Mouse (Mus musculus) forebrain, postnatal 0 days (tissue): Measurements from ENCODE around the gene Slc51b. TPM values are rescaled to one million over a fixed set of nuclear protein-coding genes. Genes with fewer than 3 reads are reported as not detected.

Source experiments
- ATAC-seq: fragments of 200-750 bp; cut with Nextera tagmentation; 2 replicates; pipeline ENCODE4 v1.8.0; 2017; ENCODE audit warnings: mild to moderate bottlenecking, moderate library complexity
- DNase-seq: peaks from one replicate; pipeline ENCODE4 v3.0.0-alpha.2; 2015
- H3K27ac ChIP-seq: fragments of 300-500 bp; sonication (generic); 2 replicates; pipeline ENCODE4 v1.5.1; 2014; ENCODE audit warnings: low read depth, mild to moderate bottlenecking, antibody characterized with exemption, low read length, moderate library complexity, mixed read lengths
- H3K27me3 ChIP-seq: fragments of 300-500 bp; sonication (generic); 2 replicates; pipeline ENCODE4 v1.6.1; 2014; ENCODE audit warnings: mild to moderate bottlenecking, low read length, mixed read lengths; ENCODE audit not compliant: insufficient read depth
- H3K36me3 ChIP-seq: fragments of 300-500 bp; sonication (generic); 2 replicates; pipeline ENCODE4 v1.6.1; 2014; ENCODE audit warnings: mild to moderate bottlenecking, moderate library complexity; ENCODE audit not compliant: insufficient read depth
- H3K4me1 ChIP-seq: fragments of 300-500 bp; sonication (generic); 2 replicates; pipeline ENCODE4 v1.6.1; 2014; ENCODE audit warnings: antibody characterized with exemption; ENCODE audit not compliant: insufficient read depth
- H3K4me2 ChIP-seq: fragments of 300-500 bp; sonication (generic); 2 replicates; pipeline ENCODE4 v1.6.1; 2014; ENCODE audit warnings: low read depth, mild to moderate bottlenecking, moderate library complexity
- H3K4me3 ChIP-seq: fragments of 300-500 bp; sonication (generic); 2 replicates; pipeline ENCODE4 v1.5.1; 2014; ENCODE audit warnings: low read depth, low read length, mixed read lengths
- H3K9ac ChIP-seq: fragments of 300-500 bp; sonication (generic); 2 replicates; pipeline ENCODE4 v1.6.1; 2014; ENCODE audit warnings: mild to moderate bottlenecking
- H3K9me3 ChIP-seq: fragments of 300-500 bp; sonication (generic); 2 replicates; pipeline ENCODE4 v1.6.1; 2016; ENCODE audit warnings: low read length
- CTCF ChIP-seq: sonication (generic); IDR thresholded peaks from 2 replicates; pipeline ENCODE4 v1.5.1; 2016; ENCODE audit warnings: antibody characterized with exemption, control low read depth, low read depth
- WGBS: fragments of 180-500 bp; shearing (Covaris S2); extraction: QIAGEN DNeasy Blood & Tissue Kit; methylation state at CpG from one replicate; pipeline ENCODE4 v1.1.7; 2014; 5-methylcytosine and 5-hydroxymethylcytosine counted together
- polyA plus RNA-seq: library from polyadenylated mRNA; unstranded; fragments of >200 nt; fragmentation: Nextera tagmentation; extraction: Ambion mirVana; gene quantifications from 2 replicates; pipeline ENCODE4 v1.2.1, GENCODE M21; 2015
- total RNA-seq: library from RNA; depleted of rRNA; stranded (reverse); fragments of >200 nt; gene quantifications from 2 replicates; pipeline ENCODE4 v1.2.3, GENCODE M21; 2014

Gene Slc51b
- total and polyA plus RNA-seq, 2 experiments from 2014 or later = not detected

DNA sequence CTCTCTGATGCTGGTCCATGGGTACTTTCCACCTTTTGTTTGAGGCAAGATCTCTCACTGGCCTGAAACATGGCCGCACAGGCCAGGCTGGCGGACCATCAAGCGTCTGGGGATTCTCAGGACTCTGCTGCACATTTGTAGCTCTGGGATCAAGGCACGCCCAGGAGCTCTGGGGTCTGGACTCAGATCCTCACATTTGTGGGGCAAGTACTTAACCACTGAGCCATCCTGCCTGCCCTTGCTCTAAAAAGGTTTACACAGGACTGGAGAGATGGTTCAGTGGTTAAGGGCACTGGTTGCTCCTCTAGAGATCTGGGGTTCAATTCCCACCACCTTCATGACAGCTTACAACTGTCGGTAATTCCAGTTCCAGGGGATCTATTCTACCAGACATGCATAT lies 8.2 kb upstream of the Slc51b start:
- H3K4me1 ChIP-seq = no peaks in the 10 kb centered on the region
- H3K36me3 ChIP-seq = no peaks in the 10 kb centered on the region
- no peaks in the 10 kb centered on the region for H3K9me3 ChIP-seq
- no peak overlapping the region for H3K4me2 ChIP-seq
- H3K4me3 ChIP-seq = no peak overlapping the region
- no peak for ATAC-seq
- no peak overlapping the region for H3K27ac ChIP-seq
- no peaks in the 10 kb centered on the region for H3K27me3 ChIP-seq
- DNase-seq = no peak
- no peak for TF ChIP-seq CTCF
- WGBS = 94% methylated on average over 5 of the region's 5 CpGs
- no peak overlapping the region for H3K9ac ChIP-seq

DNA sequence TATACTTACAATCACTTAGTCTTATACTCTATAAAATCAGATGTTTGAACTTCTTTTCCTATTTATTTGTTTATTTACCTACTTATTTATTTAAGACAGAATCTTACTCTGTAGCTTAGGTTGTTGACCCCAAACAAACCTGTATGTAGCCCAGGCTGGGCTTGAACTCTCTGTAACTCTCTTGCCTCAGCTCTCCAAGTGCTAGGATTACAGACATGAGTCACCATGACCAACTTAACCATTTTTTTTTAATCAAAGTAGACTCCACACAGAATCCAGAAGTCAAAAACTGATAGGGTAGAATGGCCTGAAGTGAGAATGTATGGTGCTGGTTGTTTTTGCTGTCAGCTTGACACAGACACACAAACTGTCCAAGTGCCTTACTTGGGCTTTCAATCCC lies 7.6 kb upstream of the Slc51b start:
- H3K4me1 ChIP-seq = no peaks in the 10 kb centered on the region
- DNase-seq (no peak), ATAC-seq (no peak)
- no peak overlapping the region for H3K27ac ChIP-seq
- no peak for TF ChIP-seq CTCF
- no peaks in the 10 kb centered on the region for H3K36me3 ChIP-seq
- no peaks in the 10 kb centered on the region for H3K27me3 ChIP-seq
- no peak overlapping the region for H3K4me3 ChIP-seq
- no peak overlapping the region for H3K4me2 ChIP-seq
- H3K9me3 ChIP-seq = no peaks in the 10 kb centered on the region
- no peak overlapping the region for H3K9ac ChIP-seq

DNA sequence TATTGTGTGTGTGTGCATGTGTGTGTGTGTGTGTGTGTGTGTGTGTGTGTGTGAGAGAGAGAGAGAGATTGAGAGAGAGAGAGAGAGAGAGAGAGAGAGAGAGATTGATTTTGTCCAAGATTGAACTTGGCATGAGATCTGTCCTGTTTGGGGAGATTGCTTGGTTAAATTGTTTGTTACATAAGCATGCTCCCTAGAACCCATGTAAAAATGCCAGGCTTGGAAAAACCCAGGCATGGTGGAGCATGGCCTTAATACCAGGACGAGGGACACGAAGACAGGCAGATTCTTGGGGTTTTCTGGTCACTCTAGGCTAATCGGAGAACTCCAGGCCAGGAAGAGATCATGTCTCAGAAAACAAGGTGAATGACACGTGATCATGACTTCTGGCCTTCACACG lies 5.2 kb upstream of the Slc51b start:
- Histone ChIP-seq H3K27ac (no peak overlapping the region), H3K4me1 (no peaks in the 10 kb centered on the region), H3K4me2 (no peak overlapping the region), H3K9ac (no peak overlapping the region), H3K27me3 (no peaks in the 10 kb centered on the region), H3K9me3 (no peaks in the 10 kb centered on the region), H3K36me3 (no peaks in the 10 kb centered on the region), H3K4me3 (no peak overlapping the region)
- TF ChIP-seq CTCF = no peak
- ATAC-seq = no peak
- 83% methylated on average over 5 of the region's 5 CpGs for WGBS
- DNase-seq = no peak

DNA sequence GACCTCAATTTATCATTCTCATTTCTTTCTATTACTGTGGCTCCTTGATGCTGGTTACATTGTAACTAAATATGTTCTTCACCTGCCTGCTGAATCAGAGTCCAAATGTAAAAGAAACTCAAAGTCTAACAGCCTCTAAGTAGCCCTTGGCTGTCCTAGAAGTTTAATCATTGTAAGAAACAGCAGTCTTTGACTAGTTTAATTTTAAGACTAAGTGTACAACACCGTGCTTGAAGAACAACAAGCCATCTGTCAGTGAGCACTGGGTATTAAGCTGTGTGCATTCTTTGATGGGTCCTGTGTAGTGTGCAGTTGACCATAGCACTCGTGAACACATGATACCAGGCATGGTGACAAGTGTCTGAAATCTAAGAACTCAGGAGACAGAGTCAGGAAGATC lies 4.8 kb upstream of the Slc51b start:
- WGBS = 64% methylated on average over 2 of the region's 2 CpGs
- no peaks in the 10 kb centered on the region for H3K4me1 ChIP-seq
- no peak overlapping the region for H3K27ac ChIP-seq
- DNase-seq = no peak
- TF ChIP-seq CTCF = no peak
- ATAC-seq = no peak
- H3K9me3 ChIP-seq = no peaks in the 10 kb centered on the region
- H3K4me2 ChIP-seq = no peak overlapping the region
- H3K36me3 ChIP-seq = no peaks in the 10 kb centered on the region
- no peak overlapping the region for H3K4me3 ChIP-seq
- H3K27me3 ChIP-seq = no peaks in the 10 kb centered on the region
- H3K9ac ChIP-seq = no peak overlapping the region

DNA sequence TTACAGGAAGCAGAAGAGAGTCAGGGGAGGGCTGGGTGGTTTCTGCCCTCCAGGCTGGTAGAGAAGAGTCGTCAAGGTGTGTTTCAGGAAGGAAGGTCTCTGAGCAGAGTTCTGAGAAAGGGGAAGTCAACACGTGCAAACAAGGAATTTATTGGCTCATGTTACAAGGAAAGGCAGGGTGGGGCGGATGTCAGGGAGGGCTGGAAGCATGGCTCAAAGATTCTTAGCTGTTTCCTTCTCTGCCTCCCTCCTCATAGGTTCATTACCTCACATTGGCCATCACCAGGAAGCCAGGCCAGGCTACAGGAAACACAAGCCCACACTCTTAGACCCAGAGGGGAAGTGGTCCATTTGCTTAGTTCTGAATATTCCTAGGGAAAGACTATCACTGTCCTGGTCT lies 1.6 kb upstream of the Slc51b start:
- ATAC-seq (no peak), DNase-seq (no peak)
- no peak overlapping the region for H3K9ac ChIP-seq
- no peak overlapping the region for H3K4me2 ChIP-seq
- no peak for TF ChIP-seq CTCF
- no peaks in the 10 kb centered on the region for H3K4me1 ChIP-seq
- no peaks in the 10 kb centered on the region for H3K36me3 ChIP-seq
- H3K9me3 ChIP-seq = no peaks in the 10 kb centered on the region
- no peak overlapping the region for H3K27ac ChIP-seq
- 60% methylated on average over 3 of the region's 3 CpGs for WGBS
- H3K4me3 ChIP-seq = no peak overlapping the region
- no peaks in the 10 kb centered on the region for H3K27me3 ChIP-seq

DNA sequence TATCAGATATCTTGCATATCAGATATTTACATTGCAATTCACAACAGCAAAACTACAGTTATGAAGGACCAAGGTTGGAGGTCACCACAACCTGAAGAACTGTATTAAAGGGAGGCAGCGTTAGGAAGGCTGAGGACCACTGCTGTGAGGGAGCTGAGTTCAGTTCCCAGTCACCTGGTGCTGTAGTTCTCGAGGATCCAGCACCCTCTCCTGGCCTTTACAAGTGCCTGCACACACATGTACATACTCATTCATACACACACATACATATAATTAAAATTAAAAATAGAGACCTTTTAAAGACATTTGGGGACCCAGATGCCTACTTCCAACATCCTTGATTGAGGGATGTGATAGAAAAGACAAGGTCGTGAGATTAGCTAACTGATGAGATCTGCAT lies 3.1 kb downstream of the Slc51b start:
- no peak overlapping the region for H3K27ac ChIP-seq
- ATAC-seq = no peak
- no peaks in the 10 kb centered on the region for H3K27me3 ChIP-seq
- no peak for DNase-seq
- H3K4me3 ChIP-seq = no peak overlapping the region
- no peaks in the 10 kb centered on the region for H3K9me3 ChIP-seq
- H3K4me1 ChIP-seq = no peaks in the 10 kb centered on the region
- 78% methylated on average over 3 of the region's 3 CpGs for WGBS
- TF ChIP-seq CTCF = no peak
- H3K4me2 ChIP-seq = no peak overlapping the region
- no peak overlapping the region for H3K9ac ChIP-seq
- H3K36me3 ChIP-seq = no peaks in the 10 kb centered on the region

DNA sequence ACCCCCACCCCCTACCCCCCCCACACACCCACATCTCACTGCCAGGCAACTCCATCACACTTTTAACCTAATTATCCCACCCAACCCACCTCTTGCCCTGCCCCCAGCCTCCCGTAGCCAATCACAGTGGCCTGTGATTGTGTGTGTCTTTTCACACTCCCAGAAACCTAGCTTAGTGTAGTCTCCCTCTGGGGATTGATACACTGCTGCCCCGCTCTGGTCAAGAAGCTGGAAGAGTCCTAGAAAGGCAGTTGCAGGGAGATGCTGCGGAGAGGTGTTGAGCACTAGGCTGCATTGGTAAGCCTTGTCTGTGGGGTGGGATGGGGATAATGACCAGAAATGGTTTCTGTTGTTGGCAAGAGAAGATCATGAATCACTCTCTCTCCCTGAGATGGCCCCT lies 5.0 kb downstream of the Slc51b start:
- no peak for ATAC-seq
- H3K4me2 ChIP-seq = no peak overlapping the region

DNA sequence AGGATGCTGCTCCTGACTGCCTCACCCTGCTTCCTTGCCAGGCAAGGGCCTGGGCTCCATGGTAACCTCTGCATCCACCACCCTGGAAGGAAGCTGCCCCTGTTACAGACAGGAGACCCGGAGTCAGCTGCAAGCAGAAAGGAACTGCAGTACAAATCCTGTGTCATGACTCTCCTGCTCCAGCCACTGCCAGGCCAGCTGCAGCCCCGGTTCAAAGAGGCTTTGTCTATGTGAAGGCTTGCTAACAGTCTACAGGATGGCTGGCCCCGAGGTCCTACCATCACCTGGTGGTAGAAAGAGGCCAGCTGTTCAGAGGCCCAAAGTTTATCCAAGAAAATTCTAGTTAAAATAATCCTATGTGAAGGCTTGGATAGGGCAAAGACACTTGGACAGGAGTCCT lies 11.4 kb downstream of the Slc51b start:
- no peak for TF ChIP-seq CTCF
- ATAC-seq (no peak), DNase-seq (no peak)
- H3K27me3 ChIP-seq = no peaks in the 10 kb centered on the region
- no peaks in the 10 kb centered on the region for H3K9me3 ChIP-seq
- WGBS = 75% methylated on average over 3 of the region's 3 CpGs
- no peaks in the 10 kb centered on the region for H3K4me1 ChIP-seq
- H3K4me3 ChIP-seq = no peak overlapping the region
- H3K4me2 ChIP-seq = no peak overlapping the region
- H3K9ac ChIP-seq = no peak overlapping the region
- H3K36me3 ChIP-seq = no peaks in the 10 kb centered on the region
- no peak overlapping the region for H3K27ac ChIP-seq

More for the DNA sequence above, 5.0 kb downstream of the Slc51b start:
- no peak for TF ChIP-seq CTCF
- no peak overlapping the region for H3K4me3 ChIP-seq
- WGBS = 43% methylated on average over 3 of the region's 3 CpGs
- no peaks in the 10 kb centered on the region for H3K36me3 ChIP-seq
- H3K27ac ChIP-seq = no peak overlapping the region
- DNase-seq = no peak
- no peaks in the 10 kb centered on the region for H3K9me3 ChIP-seq
- no peak overlapping the region for H3K9ac ChIP-seq
- no peaks in the 10 kb centered on the region for H3K27me3 ChIP-seq
- no peaks in the 10 kb centered on the region for H3K4me1 ChIP-seq
